Mouse (Mus musculus): ENCODE measurements around the gene Etnk1. TPM values are rescaled to one million over a fixed set of nuclear protein-coding genes. Genes with fewer than 3 reads are reported as not detected.
"Not testable (repeated sequence)": the region's sequence is repeated elsewhere in the genome, so short reads cannot be mapped to it uniquely, and the experiment has no call there.

The Etnk1 gene
- total and polyA plus RNA-seq, 2 experiments from 2014 or later, result 24.8 to 116 TPM

- Histone ChIP-seq H3K4me3 (ENCODE audit: low read depth, low read length) (no peak overlapping the region), H3K4me2 (ENCODE audit: low read depth) (no peak overlapping the region), H3K4me1 (ENCODE audit: insufficient read depth) (no peaks in the 10 kb centered on the region), H3K9me3 (ENCODE audit: low read length) (0 out of 2 replicates have a peak, but pooled peaks cover 5% of the 10 kb centered on the region), H3K36me3 (ENCODE audit: insufficient read depth) (no peaks in the 10 kb centered on the region), H3K27me3 (ENCODE audit: insufficient read depth, low read length) (no peaks in the 10 kb centered on the region), H3K9ac (no peak overlapping the region), H3K27ac (ENCODE audit: low read depth, low read length) (no peak overlapping the region)
- 76% methylated on average over 6 of the region's 6 CpGs for WGBS
- TF ChIP-seq CTCF (IDR thresholded peaks at IDR 0.05; ENCODE audit: low read depth), result no peak
- DNase-seq (no peak), ATAC-seq (no peak)
Observed at GRCm38 (mm10) chr6:143131895-143132652, 34.9 kb upstream of the Etnk1 start.

- H3K4me3 ChIP-seq (ENCODE audit: low read depth, low read length), result no peak overlapping the region
- H3K9ac ChIP-seq, result no peak overlapping the region
- H3K27ac ChIP-seq (ENCODE audit: low read depth, low read length), result no peak overlapping the region
- H3K4me1 ChIP-seq (ENCODE audit: insufficient read depth), result no peaks in the 10 kb centered on the region
- no peaks in the 10 kb centered on the region for H3K27me3 ChIP-seq (ENCODE audit: insufficient read depth, low read length)
- ATAC-seq, result no peak
- DNase-seq, result no peak
- WGBS, result 89% methylated on average over 2 of the region's 2 CpGs
- H3K4me2 ChIP-seq (ENCODE audit: low read depth), result no peak overlapping the region
- 0 out of 2 replicates have a peak, but pooled peaks cover 5% of the 10 kb centered on the region for H3K9me3 ChIP-seq (ENCODE audit: low read length)
- H3K36me3 ChIP-seq (ENCODE audit: insufficient read depth), result no peaks in the 10 kb centered on the region
- no peak for TF ChIP-seq CTCF (IDR thresholded peaks at IDR 0.05; ENCODE audit: low read depth)
Observed at GRCm38 (mm10) chr6:143133150-143133549, 33.9 kb upstream of the Etnk1 start.

- no peak for TF ChIP-seq CTCF (IDR thresholded peaks at IDR 0.05; ENCODE audit: low read depth)
- WGBS, result 89% methylated on average over 13 of the region's 13 CpGs
Observed at GRCm38 (mm10) chr6:143135097-143135496, 31.9 kb upstream of the Etnk1 start.

GRCm38 (mm10) chr6:143136688-143137087 lies 30.3 kb upstream of the Etnk1 start:
- Histone ChIP-seq H3K9me3 (ENCODE audit: low read length) (no peaks in the 10 kb centered on the region), H3K27me3 (ENCODE audit: insufficient read depth, low read length) (no peaks in the 10 kb centered on the region), H3K4me1 (ENCODE audit: insufficient read depth) (no peaks in the 10 kb centered on the region), H3K9ac (no peak overlapping the region), H3K36me3 (ENCODE audit: insufficient read depth) (no peaks in the 10 kb centered on the region), H3K4me3 (ENCODE audit: low read depth, low read length) (no peak overlapping the region), H3K27ac (ENCODE audit: low read depth, low read length) (no peak overlapping the region), H3K4me2 (ENCODE audit: low read depth) (no peak overlapping the region)
- WGBS, result 97% methylated on average over 7 of the region's 7 CpGs
- TF ChIP-seq CTCF (IDR thresholded peaks at IDR 0.05; ENCODE audit: low read depth), result no peak
- DNase-seq, result no peak
- no peak for ATAC-seq

More at GRCm38 (mm10) chr6:143135097-143135496, 31.9 kb upstream of the Etnk1 start:
- ATAC-seq (no peak), DNase-seq (no peak)
- no peak overlapping the region for H3K4me3 ChIP-seq (ENCODE audit: low read depth, low read length)
- no peak overlapping the region for H3K9ac ChIP-seq
- H3K36me3 ChIP-seq (ENCODE audit: insufficient read depth), result no peaks in the 10 kb centered on the region
- H3K27me3 ChIP-seq (ENCODE audit: insufficient read depth, low read length), result no peaks in the 10 kb centered on the region
- 0 out of 2 replicates have a peak, but pooled peaks cover 5% of the 10 kb centered on the region for H3K9me3 ChIP-seq (ENCODE audit: low read length)
- H3K4me2 ChIP-seq (ENCODE audit: low read depth), result no peak overlapping the region
- H3K4me1 ChIP-seq (ENCODE audit: insufficient read depth), result no peaks in the 10 kb centered on the region
- H3K27ac ChIP-seq (ENCODE audit: low read depth, low read length), result no peak overlapping the region

GRCm38 (mm10) chr6:143137341-143137740 lies 29.7 kb upstream of the Etnk1 start:
- DNase-seq, result no peak
- Histone ChIP-seq H3K9me3 (ENCODE audit: low read length) (no peaks in the 10 kb centered on the region), H3K36me3 (ENCODE audit: insufficient read depth) (no peaks in the 10 kb centered on the region), H3K9ac (no peak overlapping the region), H3K4me1 (ENCODE audit: insufficient read depth) (no peaks in the 10 kb centered on the region), H3K27ac (ENCODE audit: low read depth, low read length) (no peak overlapping the region), H3K4me2 (ENCODE audit: low read depth) (no peak overlapping the region), H3K27me3 (ENCODE audit: insufficient read depth, low read length) (no peaks in the 10 kb centered on the region), H3K4me3 (ENCODE audit: low read depth, low read length) (no peak overlapping the region)
- ATAC-seq, result no peak
- no peak for TF ChIP-seq CTCF (IDR thresholded peaks at IDR 0.05; ENCODE audit: low read depth)
- 80% methylated on average over 5 of the region's 5 CpGs for WGBS

GRCm38 (mm10) chr6:143139417-143139816 lies 27.6 kb upstream of the Etnk1 start:
- H3K4me3 ChIP-seq (ENCODE audit: low read depth, low read length), result no peak overlapping the region
- no peaks in the 10 kb centered on the region for H3K9me3 ChIP-seq (ENCODE audit: low read length)
- H3K9ac ChIP-seq, result no peak overlapping the region
- WGBS, result 86% methylated on average over 2 of the region's 2 CpGs
- ATAC-seq (no peak), DNase-seq (no peak)
- H3K27me3 ChIP-seq (ENCODE audit: insufficient read depth, low read length), result no peaks in the 10 kb centered on the region
- no peak overlapping the region for H3K4me2 ChIP-seq (ENCODE audit: low read depth)
- H3K27ac ChIP-seq (ENCODE audit: low read depth, low read length), result no peak overlapping the region
- no peaks in the 10 kb centered on the region for H3K36me3 ChIP-seq (ENCODE audit: insufficient read depth)
- TF ChIP-seq CTCF (IDR thresholded peaks at IDR 0.05; ENCODE audit: low read depth), result no peak
- no peaks in the 10 kb centered on the region for H3K4me1 ChIP-seq (ENCODE audit: insufficient read depth)

- H3K4me3 ChIP-seq (ENCODE audit: low read depth, low read length), result no peak overlapping the region
- ATAC-seq (no peak), DNase-seq (no peak)
- 93% methylated on average over 9 of the region's 9 CpGs for WGBS
- no peaks in the 10 kb centered on the region for H3K27me3 ChIP-seq (ENCODE audit: insufficient read depth, low read length)
- no peak overlapping the region for H3K9ac ChIP-seq
- H3K9me3 ChIP-seq (ENCODE audit: low read length), result no peaks in the 10 kb centered on the region
- no peak overlapping the region for H3K27ac ChIP-seq (ENCODE audit: low read depth, low read length)
- H3K4me2 ChIP-seq (ENCODE audit: low read depth), result no peak overlapping the region
- H3K36me3 ChIP-seq (ENCODE audit: insufficient read depth), result no peaks in the 10 kb centered on the region
- TF ChIP-seq CTCF (IDR thresholded peaks at IDR 0.05; ENCODE audit: low read depth), result no peak
- H3K4me1 ChIP-seq (ENCODE audit: insufficient read depth), result no peaks in the 10 kb centered on the region
Observed at GRCm38 (mm10) chr6:143140884-143141283, 26.1 kb upstream of the Etnk1 start.

- H3K4me1 ChIP-seq (ENCODE audit: insufficient read depth); H3K9me3 ChIP-seq (ENCODE audit: low read length); H3K27ac ChIP-seq (ENCODE audit: low read depth, low read length); DNase-seq; H3K36me3 ChIP-seq (ENCODE audit: insufficient read depth); H3K4me3 ChIP-seq (ENCODE audit: low read depth, low read length); H3K4me2 ChIP-seq (ENCODE audit: low read depth); ATAC-seq; H3K9ac ChIP-seq; H3K27me3 ChIP-seq (ENCODE audit: insufficient read depth, low read length): not testable (repeated sequence)
- WGBS, result 83% methylated on average over 10 of the region's 10 CpGs
Observed at GRCm38 (mm10) chr6:143141624-143142592, 25.1 kb upstream of the Etnk1 start.

Data from forebrain, postnatal 0 days (tissue).